Mouse (Mus musculus) heart, embryonic 14.5 days (tissue): ENCODE measurements around the gene Myo9a. TPM values are rescaled to one million over a fixed set of nuclear protein-coding genes. Genes with fewer than 3 reads are reported as not detected.

Source experiments
- ATAC-seq: fragments of 200-750 bp; cut with Nextera tagmentation; 2 replicates; pipeline ENCODE4 v1.8.0; 2017; ENCODE audit warnings: low read depth, moderate TSS enrichment; ENCODE audit not compliant: insufficient number of reproducible peaks, insufficient read depth, low FRiP score
- H3K27ac ChIP-seq, 2 experiments: fragments of 200-500 bp in 1 of 2; fragments of 300-500 bp in 1 of 2; sonication (generic) in 1 of 2; replicated peaks in 1 of 2; 2 replicates each; pipeline ENCODE4 v1.5.1; 2012 to 2014; ENCODE audit warnings: low read depth in 2 of 2, low read length in 2 of 2, control low read depth in 1 of 2, mild to moderate bottlenecking in 1 of 2, mixed read lengths in 1 of 2; ENCODE audit not compliant: control insufficient read depth in 1 of 2, insufficient read depth in 1 of 2
- H3K27me3 ChIP-seq: fragments of 300-500 bp; sonication (generic); 2 replicates; pipeline ENCODE4 v1.6.1; 2014; ENCODE audit warnings: mild to moderate bottlenecking, low read length, control low read depth; ENCODE audit not compliant: control insufficient read depth, insufficient read depth
- H3K36me3 ChIP-seq: fragments of 300-500 bp; sonication (generic); 2 replicates; pipeline ENCODE4 v1.6.1; 2014; ENCODE audit warnings: mild to moderate bottlenecking, control low read depth, low read length, mixed read lengths; ENCODE audit not compliant: control insufficient read depth, insufficient read depth
- H3K4me1 ChIP-seq, 2 experiments: fragments of 200-500 bp in 1 of 2; fragments of 300-500 bp in 1 of 2; sonication (generic) in 1 of 2; 2 replicates each; pipeline ENCODE4 v1.6.1; 2012 to 2014; ENCODE audit warnings: low read length in 2 of 2, control low read depth in 1 of 2, mixed read lengths in 1 of 2; ENCODE audit not compliant: control insufficient read depth in 2 of 2, insufficient read depth in 2 of 2
- H3K4me2 ChIP-seq: fragments of 300-500 bp; sonication (generic); 2 replicates; pipeline ENCODE4 v1.6.1; 2014; ENCODE audit warnings: mild to moderate bottlenecking, low read length
- H3K4me3 ChIP-seq, 2 experiments: fragments of 200-500 bp in 1 of 2; fragments of 300-500 bp in 1 of 2; sonication (generic) in 1 of 2; 2 replicates each; pipeline ENCODE4 v1.5.1; 2012 to 2014; ENCODE audit warnings: low read length in 2 of 2, mild to moderate bottlenecking in 2 of 2, control low read depth in 1 of 2, low read depth in 1 of 2, moderate library complexity in 1 of 2; ENCODE audit not compliant: control insufficient read depth in 1 of 2, insufficient read depth in 1 of 2
- H3K9ac ChIP-seq: fragments of 300-500 bp; sonication (generic); 2 replicates; pipeline ENCODE4 v1.6.1; 2014; ENCODE audit warnings: mild to moderate bottlenecking, low read length
- H3K9me3 ChIP-seq: fragments of 300-500 bp; sonication (generic); 2 replicates; pipeline ENCODE4 v1.6.1; 2016; ENCODE audit warnings: low read length, control low read depth; ENCODE audit not compliant: control insufficient read depth
- WGBS: fragments of 180-500 bp; shearing (Covaris S2); extraction: QIAGEN DNeasy Blood & Tissue Kit; methylation state at CpG from one replicate; pipeline ENCODE4 v1.1.7; 2014; 5-methylcytosine and 5-hydroxymethylcytosine counted together
- polyA plus RNA-seq: library from polyadenylated mRNA; unstranded; fragments of >200 nt; fragmentation: Nextera tagmentation; extraction: Ambion mirVana; gene quantifications from 2 replicates; pipeline ENCODE4 v1.2.1, GENCODE M21; 2014

Gene Myo9a
- polyA plus RNA-seq, 1 experiment from 2014 or later = 12.4 TPM

DNA sequence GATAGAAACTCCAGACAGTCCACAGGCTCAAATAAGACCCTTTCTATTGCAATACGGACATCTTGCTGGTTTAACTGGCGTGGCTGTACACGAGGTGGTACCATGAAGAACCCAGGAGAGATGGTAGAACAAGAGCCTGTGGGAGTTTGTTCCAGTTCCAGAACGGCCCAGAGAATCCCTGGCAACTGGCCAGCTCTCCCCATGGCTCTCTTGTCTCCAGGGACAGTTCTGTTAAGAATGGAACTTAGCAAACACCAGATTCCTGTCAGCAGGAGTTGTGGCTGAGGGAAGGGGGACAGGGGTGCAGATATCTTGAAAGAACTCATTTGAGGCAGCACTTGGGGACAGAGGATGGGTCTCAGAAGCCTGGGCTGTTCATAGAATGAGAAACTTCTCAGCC lies 220.6 kb downstream of the Myo9a start:
- Histone ChIP-seq H3K9me3 (no peaks in the 10 kb centered on the region), H3K27me3 (no peaks in the 10 kb centered on the region), H3K36me3 (no peaks in the 10 kb centered on the region), H3K4me2 (no peak overlapping the region), H3K9ac (no peak overlapping the region), H3K27ac (no peak overlapping the region), H3K4me3 (no peak overlapping the region), H3K4me1 (peaks cover 6 to 7% of the 10 kb centered on the region in 2 experiments; a peak in 3 of 4 replicates)
- ATAC-seq = no peak
- 63% methylated on average over 4 of the region's 4 CpGs for WGBS

Other genes starting within 250 kb of the Myo9a start
- gene Hexa, start 211.4 kb upstream of the Myo9a start, polyA plus RNA-seq = 87.6 and 91.4 TPM in 2 replicates
- 0.55 TPM in 1 of 2 replicates, not detected in the other for gene Tmem202, start 211.0 kb upstream of the Myo9a start, polyA plus RNA-seq
- 0.16 and 0.34 TPM in 2 replicates for gene Celf6, start 173.0 kb upstream of the Myo9a start, polyA plus RNA-seq
- 19.5 and 24.6 TPM in 2 replicates for gene Parp6, start 133.6 kb upstream of the Myo9a start, polyA plus RNA-seq
- 1,792 and 1,798 TPM in 2 replicates for gene Pkm, start 94.5 kb upstream of the Myo9a start, polyA plus RNA-seq
- gene Gramd2, start 70.8 kb upstream of the Myo9a start, polyA plus RNA-seq = 0.27 and 0.43 TPM in 2 replicates
- 10.9 and 12.6 TPM in 2 replicates for gene Senp8, start 186 bp upstream of the Myo9a start, polyA plus RNA-seq
- gene Nr2e3, start 209.8 kb downstream of the Myo9a start, polyA plus RNA-seq = not detected in 2 replicates